Mouse (Mus musculus) embryonic facial prominence, embryonic 14.5 days (tissue): ENCODE results near the gene Phf23. TPM values are rescaled to one million over a fixed set of nuclear protein-coding genes. Genes with fewer than 3 reads are reported as not detected.

Experiments used
- ATAC-seq: fragments of 200-750 bp; cut with Nextera tagmentation; 2 replicates; pipeline ENCODE4 v1.8.0; 2017; ENCODE audit warnings: low read depth, moderate number of reproducible peaks, moderate TSS enrichment
- DNase-seq: peaks from one replicate; pipeline ENCODE4 v3.0.0-alpha.2; 2015; ENCODE audit warnings: low spot score
- H3K27ac ChIP-seq: fragments of 300-500 bp; sonication (generic); replicated peaks from 2 replicates; pipeline ENCODE4 v1.5.1; 2014; ENCODE audit warnings: low read depth, mild to moderate bottlenecking, low read length, moderate library complexity
- H3K27me3 ChIP-seq: fragments of 300-500 bp; sonication (generic); replicated peaks from 2 replicates; pipeline ENCODE4 v1.6.1; 2014; ENCODE audit warnings: low read length; ENCODE audit not compliant: control insufficient read depth, insufficient read depth
- H3K36me3 ChIP-seq: fragments of 300-500 bp; sonication (generic); 2 replicates; pipeline ENCODE4 v1.6.1; 2014; ENCODE audit warnings: low read length, mixed read lengths; ENCODE audit not compliant: control insufficient read depth, insufficient read depth
- H3K4me1 ChIP-seq: fragments of 300-500 bp; sonication (generic); 2 replicates; pipeline ENCODE4 v1.6.1; 2014; ENCODE audit warnings: antibody characterized with exemption, low read length; ENCODE audit not compliant: control insufficient read depth, insufficient read depth
- H3K4me2 ChIP-seq: fragments of 300-500 bp; sonication (generic); 2 replicates; pipeline ENCODE4 v1.6.1; 2014; ENCODE audit warnings: low read depth, mild to moderate bottlenecking, low read length, moderate library complexity, mixed read lengths
- H3K4me3 ChIP-seq: fragments of 300-500 bp; sonication (generic); 2 replicates; pipeline ENCODE4 v1.5.1; 2014; ENCODE audit warnings: low read depth, mild to moderate bottlenecking, low read length
- H3K9ac ChIP-seq: fragments of 300-500 bp; sonication (generic); 2 replicates; pipeline ENCODE4 v1.6.1; 2014; ENCODE audit warnings: low read depth, mild to moderate bottlenecking, low read length, moderate library complexity, mixed read lengths
- H3K9me3 ChIP-seq: fragments of 300-500 bp; sonication (generic); 2 replicates; pipeline ENCODE4 v1.6.1; 2016; ENCODE audit warnings: low read length; ENCODE audit not compliant: control insufficient read depth
- WGBS: fragments of 180-500 bp; shearing (Covaris S2); extraction: QIAGEN DNeasy Blood & Tissue Kit; methylation state at CpG from one replicate; pipeline ENCODE4 v1.1.7; 2014; 5-methylcytosine and 5-hydroxymethylcytosine counted together
- polyA plus RNA-seq: library from polyadenylated mRNA; unstranded; fragments of >200 nt; fragmentation: Nextera tagmentation; extraction: Ambion mirVana; gene quantifications from 2 replicates; pipeline ENCODE4 v1.2.1, GENCODE M21; 2014

Gene Phf23
- polyA plus RNA-seq, 1 experiment from 2014 or later = 49.3 TPM

- Histone ChIP-seq H3K4me3 (peak overlapping the region; percentile 22), H3K9me3 (no peaks in the 10 kb centered on the region), H3K9ac (peak overlapping the region; percentile 45; the same call in 1 of the 2 replicates), H3K27ac (peak overlapping the region; percentile 95), H3K27me3 (no peaks in the 10 kb centered on the region), H3K4me2 (peak overlapping the region; percentile 51), H3K4me1 (peaks cover 53% of the 10 kb centered on the region), H3K36me3 (peaks cover 33% of the 10 kb centered on the region)
- ATAC-seq (0 out of 2 replicates have a peak, but pooled peaks have one; percentile 0), DNase-seq (no peak)
- 19% methylated on average over 12 of the region's 12 CpGs for WGBS
Measured at GRCm38 (mm10) chr11:70028401-70029129, 33.0 kb downstream of the Phf23 start.

- peak; percentile 92 for ATAC-seq
Measured at GRCm38 (mm10) chr11:70029130-70029801, 33.7 kb downstream of the Phf23 start.

GRCm38 (mm10) chr11:70029829-70030550 lies 34.4 kb downstream of the Phf23 start:
- Histone ChIP-seq H3K27me3 (no peaks in the 10 kb centered on the region), H3K4me2 (peak overlapping the region; percentile 51), H3K27ac (peak overlapping the region; percentile 95), H3K9me3 (no peaks in the 10 kb centered on the region), H3K4me1 (peaks cover 48% of the 10 kb centered on the region), H3K36me3 (peaks cover 48% of the 10 kb centered on the region), H3K4me3 (peak overlapping the region; percentile 22), H3K9ac (no peak overlapping the region)
- peak; percentile 8; the same call in 1 of the 2 replicates for ATAC-seq
- 45% methylated on average over 11 of the region's 11 CpGs for WGBS
- DNase-seq = no peak

More at GRCm38 (mm10) chr11:70029130-70029801, 33.7 kb downstream of the Phf23 start:
- peak; percentile 98 for DNase-seq
- Histone ChIP-seq H3K36me3 (peaks cover 40% of the 10 kb centered on the region), H3K27ac (peak overlapping the region; percentile 95), H3K4me1 (peaks cover 51% of the 10 kb centered on the region), H3K4me2 (peak overlapping the region; percentile 51), H3K27me3 (no peaks in the 10 kb centered on the region), H3K9me3 (no peaks in the 10 kb centered on the region), H3K9ac (0 out of 2 replicates have a peak overlapping the region, but pooled peaks have one; percentile 40), H3K4me3 (peak overlapping the region; percentile 22)
- WGBS = 2% methylated on average over 20 of the region's 20 CpGs

GRCm38 (mm10) chr11:70030651-70031320 lies 35.2 kb downstream of the Phf23 start:
- peaks cover 52% of the 10 kb centered on the region for H3K36me3 ChIP-seq
- peaks cover 43% of the 10 kb centered on the region for H3K4me1 ChIP-seq
- H3K27me3 ChIP-seq = no peaks in the 10 kb centered on the region
- ATAC-seq (no peak), DNase-seq (no peak)
- no peak overlapping the region for H3K9ac ChIP-seq
- H3K27ac ChIP-seq = no peak overlapping the region
- WGBS = 93% methylated on average over 28 of the region's 28 CpGs
- no peak overlapping the region for H3K4me2 ChIP-seq
- H3K9me3 ChIP-seq = no peaks in the 10 kb centered on the region
- no peak overlapping the region for H3K4me3 ChIP-seq

- no peak overlapping the region for H3K27ac ChIP-seq
Measured at GRCm38 (mm10) chr11:70031321-70031670, 35.7 kb downstream of the Phf23 start.

GRCm38 (mm10) chr11:70038174-70038573 lies 42.6 kb downstream of the Phf23 start:
- H3K4me3 ChIP-seq = no peak overlapping the region
- H3K36me3 ChIP-seq = peaks cover 78% of the 10 kb centered on the region
- no peak overlapping the region for H3K27ac ChIP-seq
- no peak overlapping the region for H3K4me2 ChIP-seq
- no peaks in the 10 kb centered on the region for H3K4me1 ChIP-seq
- no peaks in the 10 kb centered on the region for H3K27me3 ChIP-seq
- no peak overlapping the region for H3K9ac ChIP-seq
- DNase-seq (no peak), ATAC-seq (no peak)
- H3K9me3 ChIP-seq = no peaks in the 10 kb centered on the region
- WGBS = 73% methylated on average over 7 of the region's 7 CpGs

More at GRCm38 (mm10) chr11:70031321-70031670, 35.7 kb downstream of the Phf23 start:
- 94% methylated on average over 11 of the region's 11 CpGs for WGBS
- H3K9ac ChIP-seq = no peak overlapping the region
- H3K4me2 ChIP-seq = no peak overlapping the region
- H3K27me3 ChIP-seq = no peaks in the 10 kb centered on the region
- H3K4me1 ChIP-seq = peaks cover 38% of the 10 kb centered on the region
- no peaks in the 10 kb centered on the region for H3K9me3 ChIP-seq
- DNase-seq (no peak), ATAC-seq (no peak)
- no peak overlapping the region for H3K4me3 ChIP-seq
- H3K36me3 ChIP-seq = peaks cover 52% of the 10 kb centered on the region

- Histone ChIP-seq H3K27me3 (no peaks in the 10 kb centered on the region), H3K4me2 (no peak overlapping the region), H3K36me3 (peaks cover 78% of the 10 kb centered on the region), H3K4me1 (no peaks in the 10 kb centered on the region), H3K9ac (no peak overlapping the region), H3K9me3 (no peaks in the 10 kb centered on the region), H3K4me3 (no peak overlapping the region), H3K27ac (no peak overlapping the region)
- ATAC-seq (no peak), DNase-seq (no peak)
- 88% methylated on average over 10 of the region's 10 CpGs for WGBS
Measured at GRCm38 (mm10) chr11:70039631-70040030, 44.1 kb downstream of the Phf23 start.

- Histone ChIP-seq H3K4me1 (no peaks in the 10 kb centered on the region), H3K9me3 (no peaks in the 10 kb centered on the region), H3K4me2 (no peak overlapping the region), H3K4me3 (no peak overlapping the region), H3K36me3 (peaks cover 77% of the 10 kb centered on the region), H3K27ac (no peak overlapping the region), H3K27me3 (no peaks in the 10 kb centered on the region), H3K9ac (no peak overlapping the region)
- ATAC-seq = no peak
- no peak for DNase-seq
- 93% methylated on average over 7 of the region's 7 CpGs for WGBS
Measured at GRCm38 (mm10) chr11:70040184-70040583, 44.6 kb downstream of the Phf23 start.
